Mouse (Mus musculus) midbrain, embryonic 16.5 days (tissue): ENCODE measurements at regions not wholly inside any gene's neighbourhood (a gene's known extent, or its start where the extent isn't known, plus 50 kb on each side); places are given as distances from the start of the nearest gene placed in this dataset.

Experiments
- ATAC-seq: fragments of 200-750 bp; cut with Nextera tagmentation; 2 replicates; pipeline ENCODE4 v1.8.0; 2017; ENCODE audit warnings: moderate TSS enrichment
- H3K27ac ChIP-seq: fragments of 300-500 bp; sonication (generic); 2 replicates; pipeline ENCODE4 v1.5.1; 2014; ENCODE audit warnings: mild to moderate bottlenecking, low read length, mixed read lengths
- H3K27me3 ChIP-seq: fragments of 300-500 bp; sonication (generic); 2 replicates; pipeline ENCODE4 v1.6.1; 2014; ENCODE audit warnings: low read depth, low read length, mixed read lengths; ENCODE audit not compliant: control insufficient read depth, insufficient read depth
- H3K36me3 ChIP-seq: fragments of 300-500 bp; sonication (generic); 2 replicates; pipeline ENCODE4 v1.6.1; 2014; ENCODE audit warnings: mild to moderate bottlenecking, low read length, moderate library complexity, mixed read lengths; ENCODE audit not compliant: control insufficient read depth, insufficient read depth
- H3K4me1 ChIP-seq: fragments of 300-500 bp; sonication (generic); 2 replicates; pipeline ENCODE4 v1.6.1; 2014; ENCODE audit warnings: mild to moderate bottlenecking, low read length, mixed read lengths; ENCODE audit not compliant: control insufficient read depth, insufficient read depth
- H3K4me2 ChIP-seq: fragments of 300-500 bp; sonication (generic); 2 replicates; pipeline ENCODE4 v1.6.1; 2014; ENCODE audit warnings: mild to moderate bottlenecking, low read length, mixed read lengths
- H3K4me3 ChIP-seq: fragments of 300-500 bp; sonication (generic); 2 replicates; pipeline ENCODE4 v1.5.1; 2014; ENCODE audit warnings: low read depth, mild to moderate bottlenecking, low read length, moderate library complexity, mixed read lengths
- H3K9ac ChIP-seq: fragments of 300-500 bp; sonication (generic); 2 replicates; pipeline ENCODE4 v1.6.1; 2014; ENCODE audit warnings: low read depth, low read length, mixed read lengths
- H3K9me3 ChIP-seq: fragments of 300-500 bp; sonication (generic); replicated peaks from 2 replicates; pipeline ENCODE4 v1.6.1; 2014; ENCODE audit warnings: mild to moderate bottlenecking, low read length, mixed read lengths; ENCODE audit not compliant: control insufficient read depth, poor library complexity, severe bottlenecking
- WGBS: fragments of 180-500 bp; shearing (Covaris S2); extraction: QIAGEN DNeasy Blood & Tissue Kit; methylation state at CpG from one replicate; pipeline ENCODE4 v1.1.7; 2014; 5-methylcytosine and 5-hydroxymethylcytosine counted together

GRCm38 (mm10) chr7:133204485-133204884 lies 80.3 kb upstream of the Ctbp2 start:
- H3K27me3 ChIP-seq, result no peaks in the 10 kb centered on the region
- H3K27ac ChIP-seq, result no peak overlapping the region
- H3K4me3 ChIP-seq, result no peak overlapping the region
- H3K9ac ChIP-seq, result no peak overlapping the region
- no peaks in the 10 kb centered on the region for H3K9me3 ChIP-seq
- WGBS, result 46% methylated on average over 1 of the region's 1 CpGs
- no peaks in the 10 kb centered on the region for H3K36me3 ChIP-seq
- no peaks in the 10 kb centered on the region; the same call in 1 of the 2 replicates for H3K4me1 ChIP-seq
- no peak for ATAC-seq
- H3K4me2 ChIP-seq, result no peak overlapping the region

- H3K36me3 ChIP-seq, result no peaks in the 10 kb centered on the region
- H3K27ac ChIP-seq, result no peak overlapping the region
- H3K9me3 ChIP-seq, result no peaks in the 10 kb centered on the region
- H3K4me1 ChIP-seq, result no peaks in the 10 kb centered on the region; the same call in 1 of the 2 replicates
- H3K9ac ChIP-seq, result no peak overlapping the region
- H3K27me3 ChIP-seq, result no peaks in the 10 kb centered on the region
- no peak for ATAC-seq
- 73% methylated on average over 7 of the region's 7 CpGs for WGBS
- no peak overlapping the region for H3K4me2 ChIP-seq
- H3K4me3 ChIP-seq, result no peak overlapping the region
These were observed 79.8 kb upstream of the Ctbp2 start for GRCm38 (mm10) chr7:133203933-133204332.

- no peaks in the 10 kb centered on the region for H3K9me3 ChIP-seq
- H3K4me2 ChIP-seq, result no peak overlapping the region
- WGBS, result 83% methylated on average over 13 of the region's 13 CpGs
- H3K9ac ChIP-seq, result no peak overlapping the region
- no peak overlapping the region for H3K4me3 ChIP-seq
- H3K36me3 ChIP-seq, result no peaks in the 10 kb centered on the region
- no peaks in the 10 kb centered on the region; the same call in 1 of the 2 replicates for H3K4me1 ChIP-seq
- no peak for ATAC-seq
- H3K27ac ChIP-seq, result no peak overlapping the region
- peaks cover 2% of the 10 kb centered on the region; the same call in 1 of the 2 replicates for H3K27me3 ChIP-seq
These were observed 78.1 kb upstream of the Ctbp2 start for GRCm38 (mm10) chr7:133202092-133202880.

GRCm38 (mm10) chr7:133199046-133199445 lies 74.9 kb upstream of the Ctbp2 start:
- Histone ChIP-seq H3K9ac (no peak overlapping the region), H3K4me2 (no peak overlapping the region), H3K4me1 (no peaks in the 10 kb centered on the region), H3K4me3 (no peak overlapping the region), H3K36me3 (no peaks in the 10 kb centered on the region), H3K9me3 (no peaks in the 10 kb centered on the region), H3K27ac (no peak overlapping the region), H3K27me3 (peaks cover 2% of the 10 kb centered on the region; the same call in 1 of the 2 replicates)
- ATAC-seq, result no peak
- 83% methylated on average over 4 of the region's 4 CpGs for WGBS

- ATAC-seq, result no peak
- H3K4me1 ChIP-seq, result peaks cover 4% of the 10 kb centered on the region
- 0 out of 2 replicates have a peak overlapping the region, but pooled peaks have one; percentile 17 for H3K27ac ChIP-seq
- WGBS, result 52% methylated on average over 7 of the region's 7 CpGs
- H3K36me3 ChIP-seq, result no peaks in the 10 kb centered on the region
- no peaks in the 10 kb centered on the region for H3K9me3 ChIP-seq
- H3K27me3 ChIP-seq, result no peaks in the 10 kb centered on the region
- H3K4me3 ChIP-seq, result no peak overlapping the region
- no peak overlapping the region for H3K9ac ChIP-seq
- no peak overlapping the region for H3K4me2 ChIP-seq
These were observed 65.8 kb upstream of the Ctbp2 start for GRCm38 (mm10) chr7:133189880-133190462.

- 18% methylated on average over 12 of the region's 12 CpGs for WGBS
- H3K27me3 ChIP-seq, result no peaks in the 10 kb centered on the region
- H3K4me3 ChIP-seq, result no peak overlapping the region
- H3K36me3 ChIP-seq, result no peaks in the 10 kb centered on the region
- H3K9ac ChIP-seq, result no peak overlapping the region
- 0 out of 2 replicates have a peak, but pooled peaks cover 2% of the 10 kb centered on the region for H3K9me3 ChIP-seq
- no peak overlapping the region for H3K4me2 ChIP-seq
- H3K4me1 ChIP-seq, result peaks cover 4% of the 10 kb centered on the region
- ATAC-seq, result peak; percentile 31; the same call in 1 of the 2 replicates
- no peak overlapping the region for H3K27ac ChIP-seq
These were observed 61.9 kb upstream of the Ctbp2 start for GRCm38 (mm10) chr7:133185931-133186601.

- H3K9ac ChIP-seq, result no peak overlapping the region; the same call in 1 of the 2 replicates
- no peaks in the 10 kb centered on the region for H3K27me3 ChIP-seq
These were observed 60.9 kb upstream of the Ctbp2 start for GRCm38 (mm10) chr7:133184905-133185594.

GRCm38 (mm10) chr7:133181388-133181787 lies 57.2 kb upstream of the Ctbp2 start:
- H3K9me3 ChIP-seq, result 0 out of 2 replicates have a peak, but pooled peaks cover 2% of the 10 kb centered on the region
- no peak for ATAC-seq
- H3K36me3 ChIP-seq, result no peaks in the 10 kb centered on the region
- no peak overlapping the region for H3K4me3 ChIP-seq
- WGBS, result 45% methylated on average over 2 of the region's 2 CpGs
- H3K27me3 ChIP-seq, result no peaks in the 10 kb centered on the region
- H3K4me2 ChIP-seq, result no peak overlapping the region
- no peaks in the 10 kb centered on the region; the same call in 1 of the 2 replicates for H3K4me1 ChIP-seq
- no peak overlapping the region for H3K27ac ChIP-seq
- H3K9ac ChIP-seq, result no peak overlapping the region

More at GRCm38 (mm10) chr7:133184905-133185594, 60.9 kb upstream of the Ctbp2 start:
- 39% methylated on average over 16 of the region's 16 CpGs for WGBS
- Histone ChIP-seq H3K36me3 (no peaks in the 10 kb centered on the region), H3K4me3 (peak overlapping the region; percentile 27; the same call in 1 of the 2 replicates), H3K4me1 (peaks cover 3% of the 10 kb centered on the region), H3K27ac (peak overlapping the region; percentile 3), H3K4me2 (peak overlapping the region; percentile 40), H3K9me3 (0 out of 2 replicates have a peak, but pooled peaks cover 2% of the 10 kb centered on the region)
- peak; percentile 87 for ATAC-seq
